Mouse (Mus musculus) intestine, embryonic 15.5 days (tissue): ENCODE measurements at regions not wholly inside any gene's neighbourhood (a gene's known extent, or its start where the extent isn't known, plus 50 kb on each side); places are given as distances from the start of the nearest gene placed in this dataset.

ENCODE experiments used
- ATAC-seq: fragments of 200-750 bp; cut with Nextera tagmentation; 2 replicates; pipeline ENCODE4 v1.8.0; 2017; ENCODE audit warnings: moderate TSS enrichment, moderate library complexity
- H3K27ac ChIP-seq: fragments of 300-500 bp; sonication (generic); 2 replicates; pipeline ENCODE4 v1.5.1; 2015; ENCODE audit warnings: mild to moderate bottlenecking, inconsistent platforms
- H3K27me3 ChIP-seq: fragments of 300-500 bp; sonication (generic); replicated peaks from 2 replicates; pipeline ENCODE4 v1.6.1; 2015; ENCODE audit warnings: inconsistent platforms
- H3K36me3 ChIP-seq: fragments of 300-500 bp; sonication (generic); 2 replicates; pipeline ENCODE4 v1.6.1; 2015; ENCODE audit warnings: inconsistent platforms
- H3K4me1 ChIP-seq: fragments of 300-500 bp; sonication (generic); replicated peaks from 2 replicates; pipeline ENCODE4 v1.6.1; 2015; ENCODE audit warnings: inconsistent platforms
- H3K4me2 ChIP-seq: fragments of 300-500 bp; sonication (generic); replicated peaks from 2 replicates; pipeline ENCODE4 v1.6.1; 2015; ENCODE audit warnings: mild to moderate bottlenecking, inconsistent platforms
- H3K4me3 ChIP-seq: fragments of 300-500 bp; sonication (generic); replicated peaks from 2 replicates; pipeline ENCODE4 v1.5.1; 2015; ENCODE audit warnings: inconsistent platforms
- H3K9ac ChIP-seq: fragments of 300-500 bp; sonication (generic); 2 replicates; pipeline ENCODE4 v1.6.1; 2015; ENCODE audit warnings: inconsistent platforms
- H3K9me3 ChIP-seq: fragments of 300-500 bp; sonication (generic); 2 replicates; pipeline ENCODE4 v1.6.1; 2016; ENCODE audit warnings: inconsistent platforms
- WGBS: fragments of 180-500 bp; shearing (Covaris S2); methylation state at CpG from one replicate; pipeline ENCODE4 v1.1.7; 2015; 5-methylcytosine and 5-hydroxymethylcytosine counted together

GRCm38 (mm10) chr14:104639300-104639699 lies 116.9 kb upstream of the Rnf219 start:
- Histone ChIP-seq H3K4me2 (no peak overlapping the region), H3K27me3 (no peaks in the 10 kb centered on the region), H3K9ac (no peak overlapping the region), H3K9me3 (no peaks in the 10 kb centered on the region), H3K4me3 (no peak overlapping the region), H3K4me1 (no peaks in the 10 kb centered on the region), H3K36me3 (no peaks in the 10 kb centered on the region), H3K27ac (no peak overlapping the region)
- no peak for ATAC-seq
- WGBS, result 73% methylated on average over 7 of the region's 7 CpGs

- H3K27me3 ChIP-seq, result no peaks in the 10 kb centered on the region
- H3K36me3 ChIP-seq, result no peaks in the 10 kb centered on the region
- H3K27ac ChIP-seq, result no peak overlapping the region
- no peak overlapping the region for H3K9ac ChIP-seq
- H3K4me1 ChIP-seq, result no peaks in the 10 kb centered on the region
- no peak overlapping the region for H3K4me2 ChIP-seq
- no peak overlapping the region for H3K4me3 ChIP-seq
- no peaks in the 10 kb centered on the region for H3K9me3 ChIP-seq
- no peak for ATAC-seq
- 85% methylated on average over 3 of the region's 3 CpGs for WGBS
Measured at GRCm38 (mm10) chr14:104611467-104611866, 89.0 kb upstream of the Rnf219 start.

- no peak overlapping the region for H3K9ac ChIP-seq
- H3K4me1 ChIP-seq, result no peaks in the 10 kb centered on the region
- no peaks in the 10 kb centered on the region for H3K9me3 ChIP-seq
- H3K27me3 ChIP-seq, result no peaks in the 10 kb centered on the region
- no peak overlapping the region for H3K4me3 ChIP-seq
- H3K27ac ChIP-seq, result no peak overlapping the region
- no peak for ATAC-seq
- no peak overlapping the region for H3K4me2 ChIP-seq
- 76% methylated on average over 4 of the region's 4 CpGs for WGBS
- no peaks in the 10 kb centered on the region for H3K36me3 ChIP-seq
Measured at GRCm38 (mm10) chr14:104610378-104610777, 87.9 kb upstream of the Rnf219 start.

- Histone ChIP-seq H3K9me3 (no peaks in the 10 kb centered on the region), H3K27ac (no peak overlapping the region), H3K4me1 (no peaks in the 10 kb centered on the region), H3K4me2 (no peak overlapping the region), H3K4me3 (no peak overlapping the region), H3K9ac (no peak overlapping the region), H3K27me3 (no peaks in the 10 kb centered on the region), H3K36me3 (no peaks in the 10 kb centered on the region)
- ATAC-seq, result no peak
- 79% methylated on average over 3 of the region's 3 CpGs for WGBS
Measured at GRCm38 (mm10) chr14:104594851-104595250, 72.4 kb upstream of the Rnf219 start.
